ENCODE assay signal across 9 mouse cellular contexts in the genomic region with DNA sequence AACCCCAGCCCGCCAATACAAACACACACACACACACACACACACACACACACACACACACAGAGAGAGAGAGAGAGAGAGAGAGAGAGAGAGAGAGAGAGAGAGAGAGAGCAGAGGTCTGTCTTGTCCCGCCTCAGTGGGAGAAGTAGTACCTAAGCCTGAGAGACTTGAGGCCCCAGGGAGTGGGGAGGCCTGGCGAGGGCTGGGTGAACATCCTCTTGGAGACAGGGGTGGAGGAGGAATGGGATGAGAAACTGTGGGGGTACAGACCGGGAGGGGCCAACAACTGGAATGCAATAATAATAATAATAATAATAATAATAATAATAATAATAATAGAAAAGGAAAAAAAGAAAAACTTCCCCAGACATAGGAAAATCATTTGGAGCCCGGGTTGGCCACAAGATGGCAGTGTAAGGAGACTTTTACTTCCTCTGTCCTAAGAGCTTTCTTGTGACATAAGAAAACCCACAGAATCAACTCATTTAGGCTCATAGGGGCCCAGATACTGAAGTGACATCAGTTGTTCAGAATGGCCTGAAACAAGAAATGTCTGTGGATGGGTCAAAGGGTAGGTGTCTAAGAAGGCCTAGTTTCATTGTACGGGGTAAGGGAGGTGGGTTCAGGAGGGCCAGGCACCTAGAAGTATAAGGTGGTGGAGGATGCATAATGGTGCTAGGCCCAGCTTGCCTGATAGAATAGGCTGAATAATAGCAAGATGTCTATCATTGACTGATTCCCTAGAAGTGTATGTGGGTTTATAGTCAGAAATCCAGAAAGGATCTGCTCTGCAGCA. TPM values are rescaled to one million over a fixed set of nuclear protein-coding genes. Genes with fewer than 3 reads are reported as not detected.
A peak's percentile ranks its signal among the peaks of the same experiment; 100 is the strongest.
DNase-seq lines count a peak whose midpoint lies in the region; ATAC-seq and TF ChIP-seq lines count a peak whose summit lies in the region.
"Had no signal": no experiment of that assay in that cellular context is flagged by ENCODE, and none has a peak within 500 bp of the region (broad histone marks: within the 10 kb centered on the region; RNA-seq: fewer than 3 reads in every experiment).

No protein-coding gene starts in this region.

- no peak overlapping the region for H3K9ac ChIP-seq in heart, postnatal 0 days (replicated peaks; ENCODE audit: low read depth, low read length)
- no peak overlapping the region for H3K9ac ChIP-seq in kidney, embryonic 15.5 days
- H3K9ac ChIP-seq in midbrain, postnatal 0 days (replicated peaks; ENCODE audit: low read length, poor library complexity, severe bottlenecking) = no peak overlapping the region

- H3K4me3 ChIP-seq in heart, postnatal 0 days (ENCODE audit: low read depth, low read length) = no peak overlapping the region
- H3K4me3 ChIP-seq in spleen, adult 2 months (ENCODE audit: extremely low read depth, insufficient read depth, insufficient read length) = no peak overlapping the region
- H3K4me3 ChIP-seq in kidney, embryonic 15.5 days (replicated peaks) = no peak overlapping the region
- H3K4me3 ChIP-seq in midbrain, postnatal 0 days (ENCODE audit: low read depth, low read length) = no peak overlapping the region
- H3K4me3 ChIP-seq: myocyte had no signal

- TF ChIP-seq EP300 in heart, postnatal 0 days (IDR thresholded peaks at IDR 0.05; ENCODE audit: low read depth) = no peak

- no peaks in the 10 kb centered on the region for H3K36me3 ChIP-seq in heart, postnatal 0 days (replicated peaks; ENCODE audit: control insufficient read depth, insufficient read depth, low read length)
- no peaks in the 10 kb centered on the region for H3K36me3 ChIP-seq in spleen, adult 2 months (ENCODE audit: control insufficient read depth, insufficient read depth, low read length)
- no peaks in the 10 kb centered on the region for H3K36me3 ChIP-seq in kidney, embryonic 15.5 days
- H3K36me3 ChIP-seq in midbrain, postnatal 0 days (ENCODE audit: insufficient read depth, low read length) = no peaks in the 10 kb centered on the region

- no peaks in the 10 kb centered on the region for H3K9me3 ChIP-seq in heart, postnatal 0 days (replicated peaks; ENCODE audit: control insufficient read depth, low read length)
- no peaks in the 10 kb centered on the region for H3K9me3 ChIP-seq in kidney, embryonic 15.5 days (replicated peaks)
- H3K9me3 ChIP-seq in midbrain, postnatal 0 days (ENCODE audit: low read length) = no peaks in the 10 kb centered on the region

- no peak overlapping the region for H3K27ac ChIP-seq in heart, postnatal 0 days (ENCODE audit: low read depth)
- H3K27ac ChIP-seq in spleen, adult 2 months (ENCODE audit: insufficient read depth, low read length) = no peak overlapping the region
- no peak overlapping the region for H3K27ac ChIP-seq in kidney, embryonic 15.5 days
- H3K27ac ChIP-seq in midbrain, postnatal 0 days (ENCODE audit: low read depth, low read length) = no peak overlapping the region

- no peaks in the 10 kb centered on the region for H3K27me3 ChIP-seq in heart, postnatal 0 days (ENCODE audit: control insufficient read depth, insufficient read depth, low read length)
- no peaks in the 10 kb centered on the region for H3K27me3 ChIP-seq in spleen, adult 2 months (ENCODE audit: control insufficient read depth, insufficient read depth, low read length)
- H3K27me3 ChIP-seq in kidney, embryonic 15.5 days = no peaks in the 10 kb centered on the region
- H3K27me3 ChIP-seq in midbrain, postnatal 0 days (ENCODE audit: insufficient read depth, low read length) = no peaks in the 10 kb centered on the region

- TF ChIP-seq POLR2A in spleen, adult 2 months (IDR thresholded peaks at IDR 0.05; ENCODE audit: low read depth, low read length) = no peak

- 50% methylated on average over 6 of the region's 6 CpGs for WGBS in heart, postnatal 0 days
- WGBS in spleen, adult 2 months = 55% methylated on average over 5 of the region's 6 CpGs
- WGBS in kidney, embryonic 15.5 days = 60% methylated on average over 6 of the region's 6 CpGs
- 61% methylated on average over 6 of the region's 6 CpGs for WGBS in midbrain, postnatal 0 days

- H3K4me1 ChIP-seq in heart, postnatal 0 days (ENCODE audit: control insufficient read depth, insufficient read depth) = 0 out of 2 replicates have a peak, but pooled peaks cover 6% of the 10 kb centered on the region
- H3K4me1 ChIP-seq in spleen, adult 2 months (ENCODE audit: control insufficient read depth, insufficient read depth, insufficient read length) = no peaks in the 10 kb centered on the region
- H3K4me1 ChIP-seq in kidney, embryonic 15.5 days = no peaks in the 10 kb centered on the region
- no peaks in the 10 kb centered on the region for H3K4me1 ChIP-seq in midbrain, postnatal 0 days (ENCODE audit: insufficient read depth, low read length)

- no peak for ATAC-seq in heart, postnatal 0 days (ENCODE audit: insufficient read depth, low read depth)
- 0 out of 2 replicates have a peak, but pooled peaks have one; percentile 40 for ATAC-seq in kidney, embryonic 15.5 days (replicated peaks; ENCODE audit: low FRiP score)
- ATAC-seq in midbrain, postnatal 0 days (ENCODE audit: low FRiP score) = no peak
- ATAC-seq in inflammation-experienced regulatory T-cells, adult 6 months = no peak

- no peak overlapping the region for H3K4me2 ChIP-seq in heart, postnatal 0 days (ENCODE audit: low read depth, low read length)
- H3K4me2 ChIP-seq in kidney, embryonic 15.5 days = no peak overlapping the region
- H3K4me2 ChIP-seq in midbrain, postnatal 0 days (ENCODE audit: low read depth, low read length, poor library complexity, severe bottlenecking) = no peak overlapping the region

- DNase-seq in heart, postnatal 0 days (ENCODE audit: low spot score) = peak; percentile 48
- DNase-seq in heart, adult 11 months = no peak
- peak; percentile 7 to 8 for DNase-seq in spleen, adult 2 months (ENCODE audit: low read depth in 1 of 2, low spot score in 2 of 2)
- no peak for DNase-seq in spleen, adult 12 weeks (ENCODE audit: low spot score)
- peak; percentile 20 for DNase-seq in cerebellum, adult 9-10 months
- peak; percentile 52 for DNase-seq in midbrain, postnatal 0 days (ENCODE audit: low spot score)

- TF ChIP-seq CTCF in heart, postnatal 0 days (IDR thresholded peaks at IDR 0.05; ENCODE audit: low read depth) = peak; percentile 54
- peak; percentile 11; the same call in 1 of the 2 replicates for TF ChIP-seq CTCF in spleen, adult 2 months (IDR thresholded peaks at IDR 0.05; ENCODE audit: extremely low read depth, insufficient read depth, insufficient read length, insufficient replicate concordance)
- peak; percentile 68 for TF ChIP-seq CTCF in midbrain, postnatal 0 days (IDR thresholded peaks at IDR 0.05)

RNA-seq across cellular contexts. Expression of a gene that starts 8.9 kb away (rescaled TPM):
- 497 and 547 TPM in 2 replicates for total RNA-seq in heart, postnatal 0 days (2014; rRNA removed; ENCODE audit: low replicate concordance)
- 391 and 395 TPM in 2 replicates for polyA plus RNA-seq in heart, postnatal 0 days (2015; fragmentation: Nextera tagmentation; extraction: Ambion mirVana)
- 1.1 and 1.9 TPM in 2 replicates for polyA plus RNA-seq in spleen, adult 2 months (2012; rRNA removed)
- 17.0 and 18.1 TPM in 2 replicates for polyA plus RNA-seq in kidney, embryonic 15.5 days (2015; fragmentation: Nextera tagmentation; extraction: Ambion mirVana)
- total RNA-seq in midbrain, postnatal 0 days (2014; rRNA removed) = 24.2 and 25.7 TPM in 2 replicates
- 24.4 and 25.6 TPM in 2 replicates for polyA plus RNA-seq in midbrain, postnatal 0 days (2015; fragmentation: Nextera tagmentation; extraction: Ambion mirVana)
- 1 to 10 TPM in 1 of 3 experiments, under 1 TPM in 2; 0.68 to 6.9 (median 0.69) TPM for polyA plus RNA-seq in inflammation-experienced regulatory T-cells, adult 6 months (2017; shearing (Covaris generic))

RNA-seq across cellular contexts. Expression of a gene that starts 49.3 kb away (rescaled TPM):
- total RNA-seq in heart, postnatal 0 days (2014; rRNA removed; ENCODE audit: low replicate concordance) = not detected in 2 replicates
- not detected in 2 replicates for polyA plus RNA-seq in heart, postnatal 0 days (2015; fragmentation: Nextera tagmentation; extraction: Ambion mirVana)
- polyA plus RNA-seq in spleen, adult 2 months (2012; rRNA removed) = not detected in 2 replicates
- polyA plus RNA-seq in kidney, embryonic 15.5 days (2015; fragmentation: Nextera tagmentation; extraction: Ambion mirVana) = not detected in 2 replicates
- total RNA-seq in midbrain, postnatal 0 days (2014; rRNA removed) = not detected in 2 replicates
- 0.10 and 0.11 TPM in 2 replicates for polyA plus RNA-seq in midbrain, postnatal 0 days (2015; fragmentation: Nextera tagmentation; extraction: Ambion mirVana)
- not detected for polyA plus RNA-seq in inflammation-experienced regulatory T-cells, adult 6 months (2017; shearing (Covaris generic))
- polyA plus RNA-seq: myocyte had no signal

Comparison
In these comparisons a context has a peak if more than half of its experiments do, and no peak if none do; other contexts are left out.
1. DNase-seq: peak in heart, postnatal 0 days (single experiment), spleen, adult 2 months (2 of 2), cerebellum, adult 9-10 months (single experiment) and midbrain, postnatal 0 days (single experiment); none in heart, adult 11 months (single experiment) and spleen, adult 12 weeks (single experiment).
2. CTCF ChIP-seq: peak in every context shown above with its lines; median percentile 68 in midbrain, postnatal 0 days; 54 in heart, postnatal 0 days; 11 in spleen, adult 2 months.
3. RNA of a gene that starts 8.9 kb away (polyA plus RNA-seq): 391 to 395 TPM in heart, postnatal 0 days; 24.4 to 25.6 TPM in midbrain, postnatal 0 days, 17.0 to 18.1 TPM in kidney, embryonic 15.5 days, 1.1 to 1.9 TPM in spleen, adult 2 months and 0.68 to 6.9 TPM in inflammation-experienced regulatory T-cells, adult 6 months; every median in the first group is over 10 times any median in the second.